Comparison of ENCODE assay signal across 14 mouse cellular contexts in genomic region chr10:69020811-69021743, GRCm38 (mm10).
DNase-seq lines count a peak whose midpoint lies in the region; ATAC-seq lines count a peak whose summit lies in the region.
"Had no signal": no experiment of that assay in that cellular context is flagged by ENCODE, and none has a peak within 500 bp of the region (broad histone marks: within the 10 kb centered on the region; RNA-seq: fewer than 3 reads in every experiment).

No protein-coding gene starts in this region.

- no peak overlapping the region for H3K27ac ChIP-seq in heart, embryonic 10.5 days
- H3K27ac ChIP-seq in forebrain, embryonic 16.5 days (ENCODE audit: low read length), result no peak overlapping the region; the same call in 1 of the 2 replicates
- peak overlapping the region; percentile 37 for H3K27ac ChIP-seq in midbrain, embryonic 16.5 days (ENCODE audit: low read length)
- H3K27ac ChIP-seq in kidney, embryonic 16.5 days (ENCODE audit: low read length), result no peak overlapping the region
- H3K27ac ChIP-seq: liver, embryonic 15.5 days had no signal

- H3K4me3 ChIP-seq in heart, embryonic 10.5 days, result no peak overlapping the region
- H3K4me3 ChIP-seq in forebrain, embryonic 16.5 days (replicated peaks; ENCODE audit: low read length), result no peak overlapping the region
- no peak overlapping the region for H3K4me3 ChIP-seq in midbrain, embryonic 16.5 days (ENCODE audit: low read depth, low read length)
- no peak overlapping the region for H3K4me3 ChIP-seq in kidney, embryonic 16.5 days (ENCODE audit: low read length)
- H3K4me3 ChIP-seq: liver, embryonic 15.5 days had no signal

- H3K4me1 ChIP-seq in heart, embryonic 10.5 days, result no peaks in the 10 kb centered on the region
- H3K4me1 ChIP-seq in forebrain, embryonic 16.5 days (replicated peaks; ENCODE audit: control insufficient read depth, insufficient read depth, low read length), result peaks cover 3% of the 10 kb centered on the region; the same call in 1 of the 2 replicates
- peaks cover 3% of the 10 kb centered on the region; the same call in 1 of the 2 replicates for H3K4me1 ChIP-seq in midbrain, embryonic 16.5 days (ENCODE audit: control insufficient read depth, insufficient read depth, low read length)
- 0 out of 2 replicates have a peak, but pooled peaks cover 4% of the 10 kb centered on the region for H3K4me1 ChIP-seq in kidney, embryonic 16.5 days (ENCODE audit: insufficient read depth, low read length)
- H3K4me1 ChIP-seq: liver, embryonic 15.5 days had no signal

- no peak overlapping the region for H3K9ac ChIP-seq in forebrain, embryonic 16.5 days (replicated peaks; ENCODE audit: low read depth, low read length)
- H3K9ac ChIP-seq in midbrain, embryonic 16.5 days (ENCODE audit: low read depth, low read length), result peak overlapping the region; percentile 11; the same call in 1 of the 2 replicates
- H3K9ac ChIP-seq in kidney, embryonic 16.5 days (replicated peaks; ENCODE audit: low read length), result no peak overlapping the region
- H3K9ac ChIP-seq: liver, embryonic 15.5 days had no signal

- DNase-seq in cerebellum, postnatal 10 days, result peak; percentile 71 to 73
- DNase-seq in cerebellum, adult 9-10 months, result no peak
- peak; percentile 11 for DNase-seq in heart, postnatal 4 days
- no peak for DNase-seq in heart, embryonic 10.5 days (ENCODE audit: low spot score)
- DNase-seq in urinary bladder, adult 2 months (ENCODE audit: low spot score), result no peak
- DNase-seq: heart, postnatal 14 days; kidney, postnatal 4 days; spleen, adult 18-20 months had no signal

- H3K27me3 ChIP-seq in heart, embryonic 10.5 days (ENCODE audit: insufficient read depth, poor library complexity, severe bottlenecking), result no peaks in the 10 kb centered on the region
- H3K27me3 ChIP-seq in forebrain, embryonic 16.5 days (replicated peaks; ENCODE audit: control insufficient read depth, insufficient read depth, low read length), result no peaks in the 10 kb centered on the region
- no peaks in the 10 kb centered on the region for H3K27me3 ChIP-seq in midbrain, embryonic 16.5 days (ENCODE audit: control insufficient read depth, insufficient read depth, low read depth, low read length)
- no peaks in the 10 kb centered on the region for H3K27me3 ChIP-seq in kidney, embryonic 16.5 days (ENCODE audit: insufficient read depth, low read length)
- H3K27me3 ChIP-seq: liver, embryonic 15.5 days had no signal

- ATAC-seq in forebrain, embryonic 16.5 days, result no peak
- no peak for ATAC-seq in midbrain, embryonic 16.5 days
- ATAC-seq in kidney, embryonic 16.5 days (ENCODE audit: low FRiP score, low TSS enrichment), result no peak
- ATAC-seq: activated CD4-positive, CD25-positive, alpha-beta regulatory T cell, adult 4 months had no signal

- H3K9me3 ChIP-seq in heart, embryonic 10.5 days, result no peaks in the 10 kb centered on the region
- no peaks in the 10 kb centered on the region for H3K9me3 ChIP-seq in forebrain, embryonic 16.5 days (ENCODE audit: control insufficient read depth, low read length)
- H3K9me3 ChIP-seq in midbrain, embryonic 16.5 days (replicated peaks; ENCODE audit: control insufficient read depth, low read length, poor library complexity, severe bottlenecking), result no peaks in the 10 kb centered on the region
- H3K9me3 ChIP-seq in kidney, embryonic 16.5 days (ENCODE audit: low read length), result no peaks in the 10 kb centered on the region
- H3K9me3 ChIP-seq: liver, embryonic 15.5 days had no signal

- H3K36me3 ChIP-seq in heart, embryonic 10.5 days, result no peaks in the 10 kb centered on the region
- H3K36me3 ChIP-seq in forebrain, embryonic 16.5 days (ENCODE audit: control insufficient read depth, insufficient read depth), result no peaks in the 10 kb centered on the region
- no peaks in the 10 kb centered on the region for H3K36me3 ChIP-seq in midbrain, embryonic 16.5 days (ENCODE audit: control insufficient read depth, insufficient read depth, low read length)
- no peaks in the 10 kb centered on the region for H3K36me3 ChIP-seq in kidney, embryonic 16.5 days (ENCODE audit: insufficient read depth, low read length)
- H3K36me3 ChIP-seq: G1E; liver, embryonic 15.5 days had no signal

- H3K4me2 ChIP-seq in forebrain, embryonic 16.5 days (ENCODE audit: low read length), result peak overlapping the region; percentile 21; the same call in 1 of the 2 replicates
- H3K4me2 ChIP-seq in midbrain, embryonic 16.5 days (ENCODE audit: low read length), result peak overlapping the region; percentile 40
- H3K4me2 ChIP-seq in kidney, embryonic 16.5 days (replicated peaks; ENCODE audit: low read depth, low read length), result no peak overlapping the region; the same call in 1 of the 2 replicates
- H3K4me2 ChIP-seq: liver, embryonic 15.5 days had no signal

- 88% methylated on average over 30 of the region's 30 CpGs for WGBS in heart, embryonic 10.5 days
- 68% methylated on average over 30 of the region's 30 CpGs for WGBS in forebrain, embryonic 16.5 days
- WGBS in midbrain, embryonic 16.5 days, result 58% methylated on average over 30 of the region's 30 CpGs
- WGBS in kidney, embryonic 16.5 days, result 69% methylated on average over 30 of the region's 30 CpGs

Comparison
In these comparisons a context has a peak if more than half of its experiments do, and no peak if none do; other contexts are left out.
1. DNase-seq: peak in cerebellum, postnatal 10 days (2 of 2) and heart, postnatal 4 days (single experiment); none in cerebellum, adult 9-10 months (single experiment), heart, embryonic 10.5 days (single experiment) and urinary bladder, adult 2 months (single experiment).